Mouse (Mus musculus) CH12.LX (cell line): ENCODE results near the gene Klrb1b. TPM values are rescaled to one million over a fixed set of nuclear protein-coding genes. Genes with fewer than 3 reads are reported as not detected.
A peak's percentile ranks its signal among the peaks of the same experiment; 100 is the strongest.

Source experiments
- DNase-seq: peaks from one replicate; pipeline ENCODE4 v3.0.0-alpha.2; 2013; ENCODE audit errors: extremely low read depth
- H3K27ac ChIP-seq: 2 replicates; pipeline ENCODE4 v1.5.1; 2012; ENCODE audit warnings: low read depth, mild to moderate bottlenecking, control low read depth, moderate library complexity; ENCODE audit not compliant: insufficient read depth
- H3K27me3 ChIP-seq: replicated peaks from 2 replicates; pipeline ENCODE3; 2012; ENCODE audit warnings: inconsistent platforms
- H3K36me3 ChIP-seq, 2 experiments: replicated peaks in 1 of 2; 2 replicates each; pipeline versions ENCODE3 to v1.6.1; 2012; ENCODE audit warnings: inconsistent platforms in 1 of 2, low read length in 1 of 2, mild to moderate bottlenecking in 1 of 2, mixed read lengths in 1 of 2, moderate library complexity in 1 of 2; ENCODE audit not compliant: control insufficient read depth in 1 of 2, insufficient read depth in 1 of 2
- H3K4me1 ChIP-seq, 2 experiments: 2 replicates each; pipeline ENCODE4 v1.6.1; 2012; ENCODE audit warnings: inconsistent platforms in 1 of 2, moderate library complexity in 1 of 2; ENCODE audit not compliant: insufficient read depth in 2 of 2, control insufficient read depth in 1 of 2
- H3K4me2 ChIP-seq: 2 replicates; pipeline ENCODE4 v1.6.1; 2012; ENCODE audit warnings: low read depth, mild to moderate bottlenecking, control low read depth; ENCODE audit not compliant: poor library complexity, insufficient read depth, severe bottlenecking
- H3K4me3 ChIP-seq, 3 experiments: fragments of 150-350 bp in 1 of 3; sonication (generic) in 1 of 3; replicated peaks in 1 of 3; 2 replicates each; pipeline versions ENCODE3 to v1.5.1; 2011 to 2012; ENCODE audit warnings: low read depth in 2 of 3, low read length in 2 of 3, mild to moderate bottlenecking in 2 of 3, moderate library complexity in 2 of 3, control low read depth in 1 of 3, improper control_type of control experiment in 1 of 3, inconsistent platforms in 1 of 3, mixed read lengths in 1 of 3; ENCODE audit not compliant: poor library complexity in 1 of 3
- H3K79me2 ChIP-seq: replicated peaks from 2 replicates; pipeline ENCODE4 v1.6.1; 2012; ENCODE audit warnings: mild to moderate bottlenecking, moderate library complexity; ENCODE audit not compliant: control insufficient read depth, poor library complexity, insufficient read depth, severe bottlenecking; ENCODE audit errors: extremely low read depth
- H3K9ac ChIP-seq: 2 replicates; pipeline ENCODE4 v1.6.1; 2012; ENCODE audit warnings: low read depth, mild to moderate bottlenecking, control low read depth, moderate library complexity; ENCODE audit not compliant: insufficient read depth
- H3K9me3 ChIP-seq: replicated peaks from 2 replicates; pipeline ENCODE3; 2012; ENCODE audit warnings: low read length, inconsistent platforms, mixed read lengths
- BHLHE40 ChIP-seq: IDR thresholded peaks from 2 replicates; pipeline ENCODE4 v1.6.1; 2011; ENCODE audit warnings: mild to moderate bottlenecking, low read depth, low read length, improper control_type of control experiment
- CHD1 ChIP-seq: IDR thresholded peaks from 2 replicates; pipeline ENCODE4 v1.6.1; 2012; ENCODE audit warnings: low read depth, low read length, improper control_type of control experiment, inconsistent platforms
- CHD2 ChIP-seq: IDR thresholded peaks from 2 replicates; pipeline ENCODE4 v1.6.1; 2011; ENCODE audit warnings: low read length, improper control_type of control experiment
- CTCF ChIP-seq, 2 experiments: IDR thresholded peaks in 1 of 2; conservative IDR thresholded peaks in 1 of 2; 2 replicates each; pipeline ENCODE4 v1.5.1; 2011 to 2012; ENCODE audit warnings: low read depth in 2 of 2, low read length in 2 of 2, improper control_type of control experiment in 1 of 2, inconsistent platforms in 1 of 2, mild to moderate bottlenecking in 1 of 2, moderate library complexity in 1 of 2
- ELF1 ChIP-seq: IDR thresholded peaks from 2 replicates; pipeline ENCODE4 v1.6.1; 2014; ENCODE audit warnings: low read depth, mild to moderate bottlenecking, inconsistent platforms, low read length, improper control_type of control experiment
- GABPA ChIP-seq: IDR thresholded peaks from 2 replicates; pipeline ENCODE4 v1.6.1; 2012; ENCODE audit warnings: low read depth, low read length, improper control_type of control experiment, inconsistent platforms; ENCODE audit not compliant: insufficient replicate concordance
- JUND ChIP-seq: conservative IDR thresholded peaks from 2 replicates; pipeline ENCODE4 v1.6.1; 2011; ENCODE audit warnings: low read depth, low read length, improper control_type of control experiment
- MAFK ChIP-seq: IDR thresholded peaks from 2 replicates; pipeline ENCODE4 v1.6.1; 2011; ENCODE audit warnings: low read length, improper control_type of control experiment; ENCODE audit not compliant: insufficient replicate concordance
- MXI1 ChIP-seq: IDR thresholded peaks from 2 replicates; pipeline ENCODE4 v1.6.1; 2011; ENCODE audit warnings: mild to moderate bottlenecking, low read depth, low read length, improper control_type of control experiment
- NRF1 ChIP-seq: IDR thresholded peaks from 2 replicates; pipeline ENCODE4 v1.6.1; 2014; ENCODE audit warnings: low read depth, mild to moderate bottlenecking, inconsistent platforms, low read length, improper control_type of control experiment, moderate library complexity
- PAX5 ChIP-seq: IDR thresholded peaks from 2 replicates; pipeline ENCODE4 v1.6.1; 2012; ENCODE audit warnings: low read length, inconsistent platforms, mixed read lengths
- SIN3A ChIP-seq: IDR thresholded peaks from 2 replicates; pipeline ENCODE4 v1.6.1; 2012; ENCODE audit warnings: low read length, improper control_type of control experiment, inconsistent platforms
- TCF12 ChIP-seq: IDR thresholded peaks from 2 replicates; pipeline ENCODE4 v1.6.1; 2014; ENCODE audit warnings: low read depth, mild to moderate bottlenecking, inconsistent platforms, low read length, improper control_type of control experiment
- UBTF ChIP-seq: IDR thresholded peaks from 2 replicates; pipeline ENCODE4 v1.6.1; 2012; ENCODE audit warnings: low read depth, mild to moderate bottlenecking, inconsistent platforms, low read length, improper control_type of control experiment, moderate library complexity
- USF1 ChIP-seq: IDR thresholded peaks from 2 replicates; pipeline ENCODE4 v1.6.1; 2014; ENCODE audit warnings: low read depth, mild to moderate bottlenecking, inconsistent platforms, low read length, improper control_type of control experiment
- ZMIZ1 ChIP-seq: IDR thresholded peaks from 2 replicates; pipeline ENCODE4 v1.6.1; 2012; ENCODE audit warnings: low read depth, mild to moderate bottlenecking, inconsistent platforms, low read length, improper control_type of control experiment
- dilution Hi-C: fragments of 300-500 bp; cut with MboI; formaldehyde crosslinking; loops from 2 replicates; pipeline ENCODE4 v1.14.3; 2020; ENCODE audit warnings: low sequenced_read_pairs; ENCODE audit not compliant: extremely low pct_unique_long_range_greater_than_20kb, extremely low pct_ligation_motif_present
- in situ Hi-C: fragments of 300-500 bp; cut with MboI; formaldehyde crosslinking; loops from 3 replicates; pipeline ENCODE4 v1.14.3; 2019; ENCODE audit warnings: low sequenced_read_pairs, low pct_ligation_motif_present, low pct_unique_long_range_greater_than_20kb, mixed read lengths
- polyA plus RNA-seq: library from polyadenylated mRNA; unstranded; fragments of >175 nt; gene quantifications from 2 replicates; pipeline ENCODE4 v1.2.1, GENCODE M21; 2012; ENCODE audit warnings: low read depth; ENCODE audit not compliant: insufficient read length
- total RNA-seq, 2 experiments: library from RNA; depleted of rRNA; stranded (reverse); fragments of 300-350 nt in 1 of 2; fragments of >200 nt in 1 of 2; gene quantifications; 2 replicates each; pipeline ENCODE4 v1.2.3; 2012 to 2014

Gene Klrb1b
- total and polyA plus RNA-seq, 3 experiments = not detected

- dilution Hi-C loops = no loop called here
- no peaks in the 10 kb centered on the region for H3K27me3 ChIP-seq
- peaks cover 23 to 57% of the 10 kb centered on the region in 2 experiments for H3K36me3 ChIP-seq
- no peak overlapping the region for H3K4me2 ChIP-seq
- H3K79me2 ChIP-seq = peaks cover 38% of the 10 kb centered on the region
- TF ChIP-seq NRF1 (no peak), JUND (no peak), MAFK (no peak), SIN3A (no peak), BHLHE40 (no peak)
- no peak overlapping the region for H3K4me3 ChIP-seq
- no peaks in the 10 kb centered on the region for H3K9me3 ChIP-seq
- no peak overlapping the region for H3K9ac ChIP-seq
- in situ Hi-C loops = no loop called here
- H3K27ac ChIP-seq = peak overlapping the region; percentile 49; the same call in 1 of the 2 replicates
- DNase-seq = no peak
- H3K4me1 ChIP-seq = peaks cover 20 to 53% of the 10 kb centered on the region in 2 experiments
These were observed 26.6 kb upstream of the Klrb1b start for GRCm38 (mm10) chr6:128852766-128853165.

GRCm38 (mm10) chr6:128851151-128851550, 25.0 kb upstream of the Klrb1b start:
- H3K4me1 ChIP-seq = peaks cover 20 to 51% of the 10 kb centered on the region in 2 experiments
- TF ChIP-seq CHD2 = no peak
- TF ChIP-seq JUND = no peak
- TF ChIP-seq TCF12 = no peak
- TF ChIP-seq GABPA = no peak
- TF ChIP-seq ZMIZ1 = no peak
- TF ChIP-seq MXI1 = no peak
- TF ChIP-seq PAX5 = no peak
- TF ChIP-seq CTCF (conservative IDR thresholded peaks at IDR 0.05 in 1 of 2, IDR thresholded peaks at IDR 0.05 in 1 of 2; ENCODE audit: low read depth in 2 of 2, low read length in 2 of 2) = no peak
- no peak for TF ChIP-seq SIN3A
- TF ChIP-seq UBTF = no peak
- no peak for TF ChIP-seq CHD1
- TF ChIP-seq USF1 = no peak
- no peak for TF ChIP-seq ELF1
- TF ChIP-seq, all 38 proteins: peak for 0
- Histone ChIP-seq H3K4me3 (no peak overlapping the region), H3K27ac (no peak overlapping the region), H3K79me2 (peaks cover 36% of the 10 kb centered on the region), H3K27me3 (no peaks in the 10 kb centered on the region), H3K9me3 (no peaks in the 10 kb centered on the region), H3K36me3 (peaks cover 24 to 60% of the 10 kb centered on the region in 2 experiments), H3K9ac (no peak overlapping the region), H3K4me2 (no peak overlapping the region)
- in situ Hi-C loops (no loop called here), dilution Hi-C loops (no loop called here)
- DNase-seq = no peak
